Mouse (Mus musculus) ovary, adult 10 weeks (tissue): ENCODE data around the gene Vwa5b1. TPM values are rescaled to one million over a fixed set of nuclear protein-coding genes. Genes with fewer than 3 reads are reported as not detected.

Source experiments
- polyA plus RNA-seq: library from polyadenylated mRNA; stranded (reverse); fragments of 350-450 nt; fragmentation: Illumina TruSeq; extraction: RNeasy Lipid Tissue Mini Kit (QIAGEN cat#74804); gene quantifications from one replicate; pipeline ENCODE4 v1.2.3, GENCODE M21; 2014

The Vwa5b1 gene
- 0.91 TPM for polyA plus RNA-seq

DNA sequence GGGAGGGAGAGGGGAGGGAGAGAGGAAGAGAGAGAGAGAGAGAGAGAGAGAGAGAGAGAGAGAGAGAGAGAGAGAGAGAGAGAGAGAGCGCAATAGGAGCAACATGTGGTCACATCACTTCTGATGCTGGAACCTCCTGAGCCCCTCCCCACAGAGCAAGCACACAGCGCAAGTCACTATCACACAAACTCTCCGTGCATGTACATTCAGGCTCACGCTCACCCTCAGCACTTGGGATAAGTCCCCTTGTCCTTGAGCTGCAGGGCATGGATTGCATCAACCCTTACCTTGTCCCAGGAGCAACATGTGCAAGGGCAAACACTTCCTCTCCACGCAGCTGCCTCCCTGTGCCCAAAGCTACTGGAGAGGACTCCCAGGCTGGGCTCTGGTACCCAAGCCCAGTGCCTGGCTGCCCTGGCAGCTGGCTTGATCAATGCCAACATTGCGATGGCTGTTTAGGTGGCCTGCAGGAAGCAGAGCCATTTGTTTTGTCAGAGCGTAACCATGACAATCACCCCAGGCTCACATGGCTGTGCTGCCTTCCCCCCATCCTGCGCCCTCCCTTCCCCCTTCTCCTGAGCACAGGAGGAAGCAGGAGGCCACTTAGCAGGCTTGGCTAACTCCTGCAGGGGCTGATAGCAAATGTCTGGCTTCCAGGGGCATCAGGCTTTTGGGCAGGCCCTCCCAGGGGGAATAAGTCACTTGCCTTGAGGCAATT is at the start of gene Vwa5b1:
TSS of gene Vwa5b1 (minus strand) at position 457 of the 718 bp plus-strand sequence.

Other genes with a start within 250 kb of the Vwa5b1 start
- gene Fam43b, start 239.4 kb downstream of the Vwa5b1 start, polyA plus RNA-seq, result not detected
- 2.7 TPM for gene Mul1, start 201.2 kb downstream of the Vwa5b1 start, polyA plus RNA-seq
- 45.8 TPM for gene Camk2n1, start 181.6 kb downstream of the Vwa5b1 start, polyA plus RNA-seq
- gene Pla2g2c, start 88.9 kb upstream of the Vwa5b1 start, polyA plus RNA-seq, result not detected
- 4.1 TPM for gene Ubxn10, start 101.3 kb upstream of the Vwa5b1 start, polyA plus RNA-seq
- gene Pla2g2f, start 121.7 kb upstream of the Vwa5b1 start, polyA plus RNA-seq, result not detected
- 2.7 TPM for gene Pla2g2d, start 139.9 kb upstream of the Vwa5b1 start, polyA plus RNA-seq
- 11.3 TPM for gene Pla2g5, start 227.6 kb upstream of the Vwa5b1 start, polyA plus RNA-seq
- not detected for gene Gm13030, start 238.1 kb upstream of the Vwa5b1 start, polyA plus RNA-seq
- not detected for gene Pla2g2e, start 242.1 kb upstream of the Vwa5b1 start, polyA plus RNA-seq